Mouse (Mus musculus): ENCODE results near the gene Ccdc137. TPM values are rescaled to one million over a fixed set of nuclear protein-coding genes. Genes with fewer than 3 reads are reported as not detected.

Ccdc137 gene
- total RNA-seq, 2 experiments from 2014 or later = 23.1 TPM

Other genes with a start within 250 kb of the Ccdc137 start
- 10 to 100 TPM; 16.4 to 17.6 TPM for gene Bahcc1, start 225.2 kb upstream of the Ccdc137 start, total RNA-seq (2021)
- gene Actg1, start 109.6 kb upstream of the Ccdc137 start, total RNA-seq (2021) = 1,000 to 10,000 TPM; 1,748 to 1,778 TPM
- gene Fscn2, start 96.6 kb upstream of the Ccdc137 start, total RNA-seq (2021) = under 1 TPM in 1 of 2 experiments, not detected in 1; 0.80 TPM
- gene Faap100, start 79.4 kb upstream of the Ccdc137 start, total RNA-seq (2021) = 10 to 100 TPM; 30.4 to 35.9 TPM
- 10 to 100 TPM; 67.8 to 71.3 TPM for gene Nploc4, start 20.4 kb upstream of the Ccdc137 start, total RNA-seq (2021)
- gene Tspan10, start 15.5 kb upstream of the Ccdc137 start, total RNA-seq (2021) = 1 to 10 TPM in 1 of 2 experiments, not detected in 1; 3.6 TPM
- under 1 TPM; 0.40 TPM for gene Pde6g, start 4.6 kb upstream of the Ccdc137 start, total RNA-seq (2021)
- gene Oxld1, start within 50 bp of the Ccdc137 start, total RNA-seq (2021) = 10 to 100 TPM; 13.0 to 14.7 TPM
- gene Arl16, start 9.5 kb downstream of the Ccdc137 start, total RNA-seq (2021) = 10 to 100 TPM; 59.5 to 60.1 TPM
- 10 to 100 TPM; 74.6 to 78.2 TPM for gene Mrpl12, start 26.5 kb downstream of the Ccdc137 start, total RNA-seq (2021)
- 10 to 100 TPM; 19.2 to 22.3 TPM for gene Slc25a10, start 33.7 kb downstream of the Ccdc137 start, total RNA-seq (2021)
- gene Gcgr, start 72.6 kb downstream of the Ccdc137 start, total RNA-seq (2021) = under 1 TPM; 0.17 to 0.18 TPM
- gene Mcrip1, start 91.6 kb downstream of the Ccdc137 start, total RNA-seq (2021) = 100 to 1,000 TPM in 1 of 2 experiments, 10 to 100 TPM in 1; 95.9 to 101 TPM
- gene Ppp1r27, start 93.0 kb downstream of the Ccdc137 start, total RNA-seq (2021) = not detected
- gene P4hb, start 115.1 kb downstream of the Ccdc137 start, total RNA-seq (2021) = 100 to 1,000 TPM; 125 to 127 TPM
- 100 to 1,000 TPM; 397 to 401 TPM for gene Arhgdia, start 123.5 kb downstream of the Ccdc137 start, total RNA-seq (2021)
- gene Alyref, start 140.2 kb downstream of the Ccdc137 start, total RNA-seq (2021) = 10 to 100 TPM; 65.4 to 72.9 TPM
- 100 to 1,000 TPM in 1 of 2 experiments, 10 to 100 TPM in 1; 99.6 to 100 TPM for gene Anapc11, start 140.3 kb downstream of the Ccdc137 start, total RNA-seq (2021)
- gene Npb, start 150.4 kb downstream of the Ccdc137 start, total RNA-seq (2021) = 1 to 10 TPM in 1 of 2 experiments, under 1 TPM in 1; 0.97 to 1.0 TPM
- 100 to 1,000 TPM; 131 to 134 TPM for gene Pcyt2, start 159.8 kb downstream of the Ccdc137 start, total RNA-seq (2021)
- gene Sirt7, start 167.1 kb downstream of the Ccdc137 start, total RNA-seq (2021) = 10 to 100 TPM; 34.7 to 42.4 TPM
- gene Mafg, start 175.5 kb downstream of the Ccdc137 start, total RNA-seq (2021) = 10 to 100 TPM; 84.3 to 94.3 TPM
- 1 to 10 TPM; 3.8 to 4.0 TPM for gene Pycr1, start 185.7 kb downstream of the Ccdc137 start, total RNA-seq (2021)
- gene Myadml2, start 190.0 kb downstream of the Ccdc137 start, total RNA-seq (2021) = 1 to 10 TPM; 5.9 to 6.0 TPM
- gene Notum, start 203.1 kb downstream of the Ccdc137 start, total RNA-seq (2021) = 1 to 10 TPM; 5.7 to 8.9 TPM
- 10 to 100 TPM; 50.0 to 59.5 TPM for gene Aspscr1, start 214.9 kb downstream of the Ccdc137 start, total RNA-seq (2021)